Mouse (Mus musculus) liver, adult 2 months (tissue): ENCODE results near the gene Carmil2.

Experiments
- CTCF ChIP-seq: fragments of 200-500 bp; IDR thresholded peaks from 2 replicates; pipeline ENCODE4 v1.5.1; 2011; ENCODE audit warnings: low read depth, low read length, control low read depth
- POLR2A ChIP-seq: fragments of 200-500 bp; IDR thresholded peaks from 2 replicates; pipeline ENCODE4 v1.6.1; 2011; ENCODE audit warnings: low read length, control low read depth; ENCODE audit not compliant: insufficient read depth; ENCODE audit errors: extremely low read depth

DNA sequence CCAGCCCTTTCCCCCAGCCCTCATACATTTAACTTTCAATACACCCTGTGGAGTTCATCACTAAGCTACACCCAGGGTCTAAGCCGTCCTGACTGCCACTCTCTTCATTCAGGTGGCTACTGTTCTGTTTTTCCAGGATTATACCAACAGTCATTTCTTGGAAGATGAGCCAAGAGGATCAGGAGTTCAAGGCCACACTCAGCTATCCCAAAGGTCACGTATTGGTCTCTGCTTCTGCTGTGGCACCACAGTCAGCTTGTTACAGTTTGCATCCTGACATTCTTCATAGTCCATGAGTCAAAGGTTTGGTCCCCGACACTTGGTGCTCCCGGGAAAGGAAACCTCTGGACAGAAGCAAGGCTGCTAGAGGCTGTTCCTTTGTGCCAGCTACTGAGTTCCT lies 33.6 kb downstream of the Carmil2 start:
- TF ChIP-seq CTCF (no peak), POLR2A (no peak)
